9 mouse cellular contexts compared by ENCODE assay signal in the genomic region with DNA sequence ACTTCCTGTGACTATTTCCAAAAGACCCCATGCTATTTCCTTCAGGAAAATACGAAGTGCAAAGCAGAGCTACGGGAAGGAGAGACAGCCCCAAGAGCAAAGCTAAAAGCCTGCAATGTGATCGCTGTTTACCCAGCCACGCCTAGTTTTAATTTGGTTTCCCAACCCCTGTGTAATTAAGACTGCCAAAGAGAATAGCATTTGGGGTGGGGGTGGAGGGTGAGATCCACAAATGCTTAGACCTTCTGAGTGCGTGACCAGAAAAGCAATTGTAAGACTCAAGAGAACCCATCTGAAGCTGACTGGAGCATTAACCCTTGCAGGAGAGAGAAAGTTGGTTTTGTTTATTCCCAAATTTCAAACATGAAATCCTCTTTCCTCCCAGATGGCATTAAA.
DNase-seq lines count a peak whose midpoint lies in the region; ATAC-seq and TF ChIP-seq lines count a peak whose summit lies in the region.
"Had no signal": no experiment of that assay in that cellular context is flagged by ENCODE, and none has a peak within 500 bp of the region (broad histone marks: within the 10 kb centered on the region; RNA-seq: fewer than 3 reads in every experiment).

No protein-coding gene starts in this region.

- H3K9me3 ChIP-seq in liver, embryonic 15.5 days (replicated peaks): no peaks in the 10 kb centered on the region
- H3K9me3 ChIP-seq: liver, embryonic 13.5 days had no signal

- peaks cover 43% of the 10 kb centered on the region for H3K36me3 ChIP-seq in spleen, adult 2 months (ENCODE audit: control insufficient read depth, insufficient read depth, low read length)
- no peaks in the 10 kb centered on the region for H3K36me3 ChIP-seq in liver, embryonic 15.5 days (replicated peaks)

- H3K4me2 ChIP-seq in liver, embryonic 15.5 days: peak overlapping the region; percentile 20; the same call in 1 of the 2 replicates

- H3K9ac ChIP-seq in liver, embryonic 15.5 days: no peak overlapping the region
- H3K9ac ChIP-seq: liver, embryonic 13.5 days had no signal

- peak; percentile 7; the same call in 1 of the 2 replicates for ATAC-seq in frontal cortex, adult (ENCODE audit: low TSS enrichment)
- ATAC-seq in liver, embryonic 15.5 days (ENCODE audit: insufficient read depth): no peak

- H3K4me1 ChIP-seq in spleen, adult 2 months (ENCODE audit: control insufficient read depth, insufficient read depth, insufficient read length): peaks cover 9% of the 10 kb centered on the region; the same call in 1 of the 2 replicates
- peaks cover 27% of the 10 kb centered on the region; the same call in 1 of the 2 replicates for H3K4me1 ChIP-seq in liver, embryonic 15.5 days (replicated peaks)

- H3K27ac ChIP-seq in spleen, adult 2 months (ENCODE audit: insufficient read depth, low read length): peak overlapping the region; percentile 51; the same call in 1 of the 2 replicates
- no peak overlapping the region for H3K27ac ChIP-seq in liver, embryonic 15.5 days (replicated peaks)
- H3K27ac ChIP-seq: liver, embryonic 13.5 days had no signal

- WGBS in spleen, adult 2 months: 53% methylated on average over 5 of the region's 5 CpGs
- whole genome bisulfite sequencing in liver, embryonic 15.5 days (ENCODE audit: insufficient replicate concordance): 51% methylated on average over 5 of the region's 5 CpGs

- TF ChIP-seq POLR2A in spleen, adult 2 months (IDR thresholded peaks at IDR 0.05; ENCODE audit: low read depth, low read length): no peak

- no peak for DNase-seq in frontal cortex, adult 2 months (ENCODE audit: extremely low spot score in 1 of 2, low spot score in 1 of 2)
- no peak for DNase-seq in spleen, adult 2 months (ENCODE audit: low read depth in 1 of 2, low spot score in 2 of 2)
- no peak for DNase-seq in spleen, adult 12 weeks (ENCODE audit: low spot score)
- no peak for DNase-seq in ovary, postnatal 14 days (ENCODE audit: low spot score)
- no peak for DNase-seq in B cell, adult 2 months
- DNase-seq in cerebellum, adult 9-11 months: no peak
- DNase-seq: liver, embryonic 13.5 days had no signal

- no peak overlapping the region for H3K4me3 ChIP-seq in spleen, adult 2 months (ENCODE audit: extremely low read depth, insufficient read depth, insufficient read length)
- H3K4me3 ChIP-seq in liver, embryonic 15.5 days (replicated peaks): no peak overlapping the region
- H3K4me3 ChIP-seq: liver, embryonic 13.5 days had no signal

- H3K27me3 ChIP-seq in spleen, adult 2 months (ENCODE audit: control insufficient read depth, insufficient read depth, low read length): no peaks in the 10 kb centered on the region
- no peaks in the 10 kb centered on the region for H3K27me3 ChIP-seq in liver, embryonic 15.5 days
- H3K27me3 ChIP-seq: liver, embryonic 13.5 days had no signal

- TF ChIP-seq CTCF in spleen, adult 2 months (IDR thresholded peaks at IDR 0.05; ENCODE audit: extremely low read depth, insufficient read depth, insufficient read length, insufficient replicate concordance): no peak
